Mouse (Mus musculus) kidney, adult 11 months (tissue): ENCODE data around the gene Akain1.

Source experiments
- DNase-seq: peaks from one replicate; pipeline ENCODE4 v3.0.0; 2022

Akain1 gene

GRCm38 (mm10) chr17:69487884-69488283, 48.8 kb downstream of the Akain1 start:
- DNase-seq, result no peak

- DNase-seq, result no peak
These were observed 49.7 kb downstream of the Akain1 start for GRCm38 (mm10) chr17:69488826-69489225.

- DNase-seq, result no peak
These were observed 53.2 kb downstream of the Akain1 start for GRCm38 (mm10) chr17:69492368-69492767.

GRCm38 (mm10) chr17:69495531-69495930, 56.4 kb downstream of the Akain1 start:
- no peak for DNase-seq

GRCm38 (mm10) chr17:69496125-69496524, 57.0 kb downstream of the Akain1 start:
- DNase-seq, result no peak

GRCm38 (mm10) chr17:69497315-69497714, 58.2 kb downstream of the Akain1 start:
- no peak for DNase-seq

GRCm38 (mm10) chr17:69498913-69499312, 59.8 kb downstream of the Akain1 start:
- no peak for DNase-seq

GRCm38 (mm10) chr17:69499441-69499840, 60.3 kb downstream of the Akain1 start:
- no peak for DNase-seq

GRCm38 (mm10) chr17:69506070-69506469, 66.9 kb downstream of the Akain1 start:
- DNase-seq, result no peak

GRCm38 (mm10) chr17:69516344-69516907, 77.3 kb downstream of the Akain1 start:
- DNase-seq, result no peak

GRCm38 (mm10) chr17:69531472-69531871, 92.3 kb downstream of the Akain1 start:
- no peak for DNase-seq
